Mouse (Mus musculus): Measurements from ENCODE around the gene Spink4.

- no peak for TF ChIP-seq POLR2A (IDR thresholded peaks at IDR 0.05; ENCODE audit: insufficient read depth, low read length)
- TF ChIP-seq EP300 (IDR thresholded peaks at IDR 0.05; ENCODE audit: insufficient read depth, low read depth, low read length): no peak
Measured at GRCm38 (mm10) chr4:40914287-40914867, 5.5 kb upstream of the Spink4 start.
